Comparison of ENCODE assay signal across 2 mouse cellular contexts in genomic region chr2:83549454-83549853, GRCm38 (mm10).
TF ChIP-seq lines count a peak whose summit lies in the region.

No protein-coding gene starts in this region.

TF ChIP-seq in CH12.LX, 34 proteins besides CTCF, POLR2A, EP300 and RAD21:
- TF ChIP-seq CHD2 (IDR thresholded peaks at IDR 0.05; ENCODE audit: low read length) (no peak), ZMIZ1 (IDR thresholded peaks at IDR 0.05; ENCODE audit: low read depth, low read length) (no peak), MXI1 (IDR thresholded peaks at IDR 0.05; ENCODE audit: low read depth, low read length) (no peak), BHLHE40 (IDR thresholded peaks at IDR 0.05; ENCODE audit: low read depth, low read length) (no peak), MAX (IDR thresholded peaks at IDR 0.05; ENCODE audit: low read length) (no peak), E2F4 (IDR thresholded peaks at IDR 0.05; ENCODE audit: insufficient replicate concordance, low read depth, low read length) (no peak), UBTF (IDR thresholded peaks at IDR 0.05; ENCODE audit: low read depth, low read length) (no peak), SIN3A (IDR thresholded peaks at IDR 0.05; ENCODE audit: low read length) (no peak), SMC3 (IDR thresholded peaks at IDR 0.05; ENCODE audit: low read depth, low read length) (no peak), TCF12 (IDR thresholded peaks at IDR 0.05; ENCODE audit: low read depth, low read length) (no peak), TBP (conservative IDR thresholded peaks at IDR 0.05; ENCODE audit: low read depth, low read length) (no peak), GABPA (IDR thresholded peaks at IDR 0.05; ENCODE audit: insufficient replicate concordance, low read depth, low read length) (no peak), MEF2A (IDR thresholded peaks at IDR 0.05; ENCODE audit: borderline replicate concordance, low read depth, low read length) (no peak), MAZ (IDR thresholded peaks at IDR 0.05; ENCODE audit: low read depth, low read length) (no peak), ELF1 (IDR thresholded peaks at IDR 0.05; ENCODE audit: low read depth, low read length) (no peak), HCFC1 (IDR thresholded peaks at IDR 0.05; ENCODE audit: low read depth, low read length) (no peak), IRF4 (IDR thresholded peaks at IDR 0.05; ENCODE audit: low read depth, low read length) (no peak), JUND (conservative IDR thresholded peaks at IDR 0.05; ENCODE audit: low read depth, low read length) (no peak), ZKSCAN1 (IDR thresholded peaks at IDR 0.05; ENCODE audit: borderline replicate concordance, low read depth, low read length) (no peak), POLR2AphosphoS2 (IDR thresholded peaks at IDR 0.05; ENCODE audit: low read depth, low read length) (no peak)

TF ChIP-seq in MEL, 35 proteins besides CTCF, POLR2A, EP300 and RAD21:
- TF ChIP-seq ZMIZ1 (IDR thresholded peaks at IDR 0.05; ENCODE audit: low read depth, low read length) (no peak), SIN3A (IDR thresholded peaks at IDR 0.05; ENCODE audit: low read length) (no peak), E2F4 (IDR thresholded peaks at IDR 0.05; ENCODE audit: borderline replicate concordance, low read depth, low read length) (no peak), CHD1 (IDR thresholded peaks at IDR 0.05; ENCODE audit: low read depth, low read length) (no peak), ZKSCAN1 (IDR thresholded peaks at IDR 0.05; ENCODE audit: low read depth, low read length) (no peak), MAFK (IDR thresholded peaks at IDR 0.05; ENCODE audit: borderline replicate concordance, low read depth, low read length) (no peak), GABPA (IDR thresholded peaks at IDR 0.05; ENCODE audit: low read depth, low read length) (no peak), JUND (IDR thresholded peaks at IDR 0.05; ENCODE audit: low read depth, low read length) (no peak), BHLHE40 (IDR thresholded peaks at IDR 0.05; ENCODE audit: borderline replicate concordance, low read depth, low read length) (no peak), GATA1 (IDR thresholded peaks at IDR 0.05; ENCODE audit: low read depth, low read length) (no peak), MEF2A (IDR thresholded peaks at IDR 0.05; ENCODE audit: extremely low read depth, insufficient replicate concordance, low read depth, low read length, poor library complexity, severe bottlenecking) (no peak), KAT2A (conservative IDR thresholded peaks at IDR 0.05; ENCODE audit: low read depth, low read length) (no peak), TBP (IDR thresholded peaks at IDR 0.05; ENCODE audit: low read depth, low read length) (no peak), MAZ (IDR thresholded peaks at IDR 0.05; ENCODE audit: low read depth, low read length) (no peak), ETS1 (IDR thresholded peaks at IDR 0.05; ENCODE audit: low read depth, low read length) (no peak), SMC3 (IDR thresholded peaks at IDR 0.05; ENCODE audit: low read depth, low read length) (no peak), MXI1 (IDR thresholded peaks at IDR 0.05; ENCODE audit: low read depth, low read length) (no peak)
TF ChIP-seq in MEL: peak in this region for 0.
